Mouse (Mus musculus) stomach, postnatal 0 days (tissue): ENCODE measurements at regions not wholly inside any gene's neighbourhood (a gene's known extent, or its start where the extent isn't known, plus 50 kb on each side); places are given as distances from the start of the nearest gene placed in this dataset.

Source experiments
- CTCF ChIP-seq: IDR thresholded peaks from 2 replicates; pipeline ENCODE4 v1.5.1; 2016; ENCODE audit warnings: antibody characterized with exemption, low read depth, mild to moderate bottlenecking, moderate library complexity
- EP300 ChIP-seq: optimal IDR thresholded peaks from 2 replicates; pipeline ENCODE3; 2016; ENCODE audit warnings: antibody characterized with exemption

- no peak for TF ChIP-seq CTCF
- TF ChIP-seq EP300: no peak
These were observed 253.7 kb downstream of the Olfm4 start for GRCm38 (mm10) chr14:80237552-80237951.
